Mouse (Mus musculus) frontal cortex, adult (tissue): ENCODE data around the gene Cdc42.
A peak's percentile ranks its signal among the peaks of the same experiment; 100 is the strongest.

Source experiments
- ATAC-seq: cut with Nextera tagmentation; 2 replicates; pipeline ENCODE4 v1.9.2; 2017; ENCODE audit warnings: mild to moderate bottlenecking, moderate library complexity, mixed read lengths; ENCODE audit not compliant: low TSS enrichment

The Cdc42 gene

DNA sequence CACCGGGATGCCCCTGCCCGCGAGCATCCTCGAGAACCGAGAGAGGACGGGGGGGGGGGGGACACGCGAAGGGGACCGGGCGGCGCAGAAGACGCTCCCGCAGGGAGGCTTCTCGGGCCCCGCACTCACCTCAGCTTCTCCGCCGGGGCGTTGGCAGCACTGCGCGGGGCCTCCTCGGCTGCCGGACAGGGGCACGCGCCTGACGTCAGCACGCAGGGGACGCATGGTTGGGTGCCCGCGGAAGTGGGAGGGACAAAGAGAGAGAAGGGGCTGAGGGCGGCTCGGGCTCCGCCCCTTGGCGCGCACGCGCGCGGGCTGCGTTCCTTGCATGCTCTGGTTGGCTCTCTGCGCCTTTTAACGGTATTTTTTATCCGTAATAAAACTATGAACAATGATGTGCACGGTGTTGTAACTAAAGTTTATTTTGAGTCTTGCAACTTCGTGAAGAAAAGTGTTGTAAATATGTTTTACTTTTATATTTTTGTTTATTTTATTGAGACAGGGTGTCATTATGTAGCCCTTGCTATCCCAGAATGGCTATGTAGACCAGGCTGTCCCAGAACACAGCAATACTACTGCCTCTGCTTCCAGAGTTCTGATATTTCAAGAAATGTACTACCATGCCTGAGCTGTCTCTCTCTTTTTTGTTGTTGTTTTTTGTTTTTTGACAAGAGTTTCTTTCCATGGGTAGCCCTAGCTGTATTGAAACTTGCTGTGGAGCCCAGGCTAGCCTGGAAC, at the start of gene Cdc42:
TSS of gene Cdc42 (minus strand) at position 204 of the 738 bp plus-strand sequence.
- peak; percentile 99 for ATAC-seq

DNA sequence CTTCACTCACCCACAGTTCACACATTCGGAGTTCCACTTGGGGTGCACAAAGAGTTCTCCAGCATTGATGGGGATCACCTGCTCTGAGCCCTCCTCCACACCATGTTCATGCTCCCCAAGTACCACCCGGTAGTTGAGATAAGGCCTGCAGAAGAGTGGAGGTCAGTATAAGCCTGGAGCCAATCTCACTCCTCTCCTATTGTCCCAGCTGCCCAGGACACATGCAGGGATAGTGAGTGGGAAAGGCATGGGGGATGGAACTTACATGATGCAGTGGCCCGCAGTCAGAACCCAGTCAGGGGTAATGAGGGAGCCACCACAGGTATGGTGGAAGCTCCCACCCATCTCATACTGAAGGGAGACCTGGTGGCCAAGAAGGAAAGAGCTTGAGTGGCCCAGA, 48.1 kb upstream of the Cdc42 start:
- ATAC-seq, result no peak

DNA sequence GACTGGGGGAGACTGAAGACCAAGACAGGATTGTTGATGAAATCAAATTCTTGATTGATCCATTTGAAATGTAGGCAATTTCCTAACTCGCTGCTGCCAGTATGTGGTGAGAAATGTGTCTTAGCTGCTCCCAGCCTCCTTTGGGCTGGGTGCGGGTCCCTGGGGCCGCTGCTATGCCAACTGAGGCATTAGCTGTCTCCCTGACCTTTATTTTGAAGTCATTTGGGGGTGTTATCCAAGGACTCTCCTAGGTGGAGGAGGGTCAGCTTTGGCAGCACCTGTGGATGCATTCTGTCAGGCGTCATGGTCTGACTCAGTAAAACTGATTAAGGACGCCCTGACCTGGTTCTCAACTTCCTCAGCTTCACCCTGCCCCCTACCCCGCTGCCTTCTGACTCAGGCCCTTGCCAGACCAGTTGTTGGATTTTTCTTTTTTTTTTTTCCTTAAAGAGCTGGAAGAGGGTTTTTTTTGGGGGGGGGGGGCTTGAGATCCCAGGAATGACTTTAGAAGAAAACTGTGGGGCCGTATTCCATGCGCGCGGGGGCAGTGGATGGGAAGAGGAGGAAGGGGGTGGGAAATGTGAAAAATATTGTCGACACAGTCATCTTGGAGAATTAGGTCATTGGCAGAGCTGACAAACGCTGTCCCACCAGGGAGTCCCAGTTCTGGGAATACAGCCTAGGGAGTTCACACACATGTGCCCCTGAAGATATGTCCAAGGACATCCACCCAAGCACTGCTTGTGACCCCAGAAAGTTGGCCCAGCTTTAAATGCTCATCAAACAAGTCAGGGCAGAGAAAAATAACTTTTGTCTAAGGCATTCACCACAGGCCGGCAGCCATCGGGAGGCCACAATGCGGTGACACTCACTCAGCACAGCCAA, 39.4 kb upstream of the Cdc42 start:
- no peak for ATAC-seq

DNA sequence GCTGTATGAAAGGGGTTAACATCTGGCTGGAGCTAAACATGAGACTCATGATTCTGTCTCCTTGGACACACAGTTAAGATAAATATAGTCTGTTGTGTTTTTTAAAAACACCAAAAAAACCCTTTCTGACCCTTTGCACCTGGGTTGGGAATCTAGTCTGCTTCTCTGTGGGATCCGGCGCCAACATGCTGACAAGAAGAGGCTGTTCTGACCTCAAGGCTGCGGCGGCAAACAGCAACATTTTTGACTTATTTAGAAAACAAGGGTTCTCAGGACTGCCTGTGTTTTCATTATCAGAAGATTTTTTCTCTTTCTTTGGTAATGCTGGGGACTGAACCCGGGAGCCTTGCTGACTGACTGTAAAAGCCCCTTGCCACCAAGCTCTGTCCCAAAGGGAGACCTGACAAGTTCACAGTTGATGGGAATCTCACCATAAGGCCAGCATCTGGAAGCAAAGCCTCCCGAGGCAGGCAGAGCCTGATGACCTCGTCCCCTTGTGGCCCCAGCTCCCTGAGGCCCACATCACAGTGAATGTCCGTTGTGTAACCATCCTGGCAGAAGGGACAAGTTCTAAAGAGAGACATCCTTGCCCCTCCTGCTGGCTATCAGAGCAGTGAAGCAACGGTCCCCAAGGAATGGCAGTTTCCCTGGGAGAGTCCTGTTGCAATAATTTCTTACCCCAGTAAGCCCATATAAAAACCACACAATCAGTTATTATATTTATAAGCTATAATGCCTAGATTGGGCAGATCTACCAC, 36.0 kb upstream of the Cdc42 start:
- no peak for ATAC-seq

DNA sequence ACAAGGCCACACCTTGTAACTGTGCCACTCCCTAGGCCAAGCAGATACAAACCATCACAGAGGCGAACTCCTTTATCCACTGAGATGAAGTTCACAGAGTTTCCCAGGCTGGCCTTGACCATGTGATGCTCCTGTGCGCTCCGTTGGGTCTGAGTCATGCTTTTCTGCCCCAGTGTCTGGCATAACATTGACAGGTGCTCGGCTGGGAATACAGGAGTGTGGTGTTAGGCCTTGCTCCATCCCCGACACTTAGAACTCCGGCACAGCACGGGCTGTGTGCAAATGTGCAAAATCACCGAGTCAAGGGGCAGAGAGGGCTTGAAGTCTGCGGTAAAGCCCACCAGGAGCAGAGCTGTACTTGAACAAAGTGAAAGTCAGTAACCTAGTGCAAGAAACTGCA, 35.4 kb upstream of the Cdc42 start:
- no peak for ATAC-seq

DNA sequence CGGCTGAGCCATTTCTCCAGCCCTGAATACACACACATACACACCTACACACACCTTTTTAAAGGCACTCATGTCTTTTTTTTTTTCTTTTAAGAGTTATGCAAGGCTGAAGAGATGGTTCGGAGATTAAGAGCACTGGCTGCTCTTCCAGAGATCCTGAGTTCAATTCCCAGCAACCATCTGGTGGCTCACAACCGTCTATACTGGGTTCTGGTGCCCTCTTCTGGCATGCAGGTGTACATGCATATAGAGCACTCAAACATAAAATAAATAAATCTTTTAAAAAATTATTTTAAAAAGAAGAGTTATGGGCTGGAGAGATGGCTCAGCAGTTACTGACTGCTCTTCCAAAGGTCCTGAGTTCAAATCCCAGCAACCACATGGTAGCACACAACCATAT, 33.8 kb upstream of the Cdc42 start:
- no peak for ATAC-seq

DNA sequence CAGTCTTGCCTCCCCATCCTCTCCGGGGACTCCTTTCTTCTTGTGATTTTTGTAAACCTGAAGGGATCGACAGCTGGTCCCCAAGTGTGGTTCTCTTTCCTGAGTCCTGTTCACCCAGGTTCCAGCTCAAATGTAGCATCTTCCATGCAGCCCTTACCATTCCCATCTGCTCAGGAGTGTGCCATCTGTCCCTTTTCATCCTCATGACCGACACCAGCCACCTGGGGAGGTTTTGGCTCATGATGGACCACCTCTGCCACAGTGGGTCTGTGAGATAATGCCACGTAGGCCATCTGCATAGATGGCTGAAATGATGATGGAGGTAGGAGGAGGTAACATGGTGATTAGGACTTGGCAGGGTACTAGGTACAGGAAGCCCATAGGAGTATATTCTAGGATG, 32.7 kb upstream of the Cdc42 start:
- no peak for ATAC-seq

DNA sequence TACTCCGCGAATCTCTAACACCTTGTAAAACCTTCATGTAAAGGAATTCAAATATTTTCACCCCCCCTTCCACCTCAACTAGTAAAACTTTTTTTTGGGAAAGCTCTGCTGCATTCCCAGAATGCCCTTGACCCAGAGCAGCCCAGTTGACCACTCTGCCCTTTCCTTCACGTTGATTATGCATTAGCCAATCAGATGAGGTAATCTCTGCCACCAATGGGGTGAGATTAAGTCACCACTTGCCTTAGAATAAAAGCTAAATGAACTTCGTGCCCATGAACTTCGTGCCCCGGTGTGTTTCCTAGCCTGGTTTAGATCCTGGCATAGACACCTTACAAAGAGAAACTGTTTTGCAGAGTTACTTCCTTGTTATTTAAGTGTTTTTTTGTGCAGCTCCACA, 31.5 kb upstream of the Cdc42 start:
- ATAC-seq, result no peak

DNA sequence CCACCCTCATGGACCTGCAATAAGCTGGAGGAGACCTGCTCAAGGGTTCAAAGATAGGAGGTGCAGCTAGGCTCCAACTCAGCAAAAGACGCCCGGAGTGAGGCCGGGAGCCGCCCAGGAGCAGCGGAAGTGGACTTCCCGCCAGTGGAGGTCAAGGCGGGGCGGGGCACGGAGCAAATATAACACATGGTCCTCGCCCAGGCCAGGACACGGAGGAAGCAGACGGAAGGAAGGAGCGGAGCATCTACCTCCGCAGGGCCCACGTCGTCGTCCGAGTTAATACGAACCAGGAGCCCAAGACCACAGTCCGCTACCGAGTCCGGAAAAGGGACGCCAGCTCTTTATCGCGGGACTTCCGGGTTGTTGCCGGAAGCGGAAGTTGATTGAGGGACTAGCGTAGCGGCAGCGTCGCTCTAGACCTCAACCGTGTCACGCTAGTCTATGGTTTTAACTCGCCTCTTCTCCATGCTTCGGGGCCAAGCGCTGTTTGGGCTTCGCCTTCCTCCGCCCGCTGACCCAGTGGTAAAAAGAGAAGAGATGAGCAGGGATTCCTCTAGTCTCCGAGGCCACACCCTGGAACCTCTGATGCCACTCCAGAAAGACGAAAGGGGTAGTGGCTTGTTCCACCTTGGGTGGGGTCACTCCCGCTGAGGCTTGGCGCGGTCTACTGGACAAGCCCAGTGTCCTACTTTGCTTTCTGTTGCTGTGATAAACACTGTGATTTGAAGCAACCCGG, 30.7 kb upstream of the Cdc42 start:
- peak; percentile 99 for ATAC-seq

DNA sequence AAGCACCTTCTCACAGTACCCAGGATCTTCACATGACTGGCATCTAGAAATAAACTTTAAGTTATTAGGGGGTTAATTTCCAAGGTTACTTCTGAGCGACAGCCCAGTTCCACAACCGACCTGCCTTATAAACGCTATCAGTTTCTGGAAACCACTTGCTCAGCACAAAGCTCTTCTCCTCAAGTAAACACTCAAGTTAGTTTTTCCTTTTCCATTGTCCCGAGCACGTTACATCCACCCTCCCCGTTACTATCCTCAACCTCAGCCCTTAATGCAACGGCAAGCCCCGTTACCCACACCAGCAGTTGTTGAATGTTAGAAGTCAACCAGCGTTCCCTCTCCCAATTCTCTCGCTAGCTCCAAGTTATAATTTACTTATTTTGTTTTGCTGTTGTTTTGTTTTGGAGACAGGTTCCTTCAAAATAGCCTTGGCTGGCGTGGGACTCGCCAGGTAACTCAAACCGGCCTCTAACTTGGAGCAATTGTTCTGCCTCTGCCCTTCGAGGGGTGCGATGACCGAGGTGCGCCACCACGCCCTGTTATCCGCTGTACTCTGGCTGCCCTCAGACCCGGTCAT, 30.1 kb upstream of the Cdc42 start:
- ATAC-seq, result no peak

DNA sequence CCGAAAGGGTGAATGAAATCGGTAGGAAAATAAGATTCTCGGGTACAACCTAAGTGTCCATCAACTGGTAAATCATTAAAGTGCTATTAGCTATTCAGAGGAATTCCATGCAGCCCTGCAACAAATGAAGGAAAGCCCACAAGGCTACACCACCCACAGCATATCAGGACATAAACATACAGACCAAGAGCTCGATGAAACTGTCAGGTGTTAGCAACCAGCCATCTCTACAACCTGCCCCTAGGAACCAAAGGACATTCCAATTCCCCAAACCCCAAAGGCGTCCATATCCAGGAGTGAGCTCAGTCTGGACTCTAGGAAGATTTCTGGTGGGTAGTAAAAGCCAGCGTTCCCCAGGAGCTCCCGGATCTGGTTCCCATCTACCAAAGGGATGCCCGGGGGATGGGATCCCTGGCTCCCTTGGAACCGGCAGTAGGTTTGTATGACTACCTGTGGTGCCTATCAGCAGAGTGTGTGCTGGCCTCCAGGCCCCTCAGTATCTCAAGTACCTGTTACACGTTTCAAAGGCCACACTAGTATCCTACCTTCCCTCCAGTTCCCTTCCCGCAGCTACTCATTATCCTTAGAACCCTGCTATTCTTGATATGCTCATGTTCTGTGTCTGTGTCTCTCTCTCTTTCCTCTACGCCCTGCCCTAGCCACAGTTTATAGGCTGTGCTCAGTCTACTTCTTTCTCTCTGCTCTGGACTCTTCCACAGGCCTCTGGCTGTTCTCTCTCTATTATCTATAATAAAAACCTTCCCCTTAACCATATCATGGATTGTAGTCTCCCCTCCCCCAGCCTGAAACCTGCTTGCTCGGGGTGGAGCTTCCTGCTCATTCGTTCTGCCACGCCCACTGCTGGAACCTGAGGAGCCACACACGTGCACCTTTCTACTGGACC, 23.4 kb upstream of the Cdc42 start:
- no peak for ATAC-seq

DNA sequence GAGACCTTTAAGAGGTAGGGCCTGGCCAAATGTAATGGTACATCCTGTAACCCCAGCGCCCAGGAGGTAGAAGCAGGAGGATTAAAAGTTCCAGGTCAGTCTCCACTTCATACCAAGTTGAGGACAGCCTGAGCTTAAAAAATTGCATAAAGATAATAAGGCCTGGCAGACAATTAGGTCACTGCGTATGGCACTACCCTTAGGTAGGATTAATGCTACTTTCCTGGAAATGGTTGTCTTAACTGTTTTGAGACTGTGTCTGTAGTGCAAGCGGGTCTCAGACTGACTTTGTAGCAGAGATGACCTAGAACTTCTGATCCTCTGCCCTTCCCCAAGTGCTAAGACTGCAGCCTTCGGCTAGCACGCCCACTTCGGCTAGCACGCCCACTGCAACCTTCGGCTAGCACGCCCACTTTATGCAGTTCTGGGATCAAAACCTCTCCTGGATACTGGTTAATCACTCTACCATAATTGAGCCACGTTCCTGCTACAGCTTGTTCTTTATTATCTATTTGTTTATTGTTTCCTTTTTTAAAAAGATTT, 22.3 kb upstream of the Cdc42 start:
- ATAC-seq, result no peak

DNA sequence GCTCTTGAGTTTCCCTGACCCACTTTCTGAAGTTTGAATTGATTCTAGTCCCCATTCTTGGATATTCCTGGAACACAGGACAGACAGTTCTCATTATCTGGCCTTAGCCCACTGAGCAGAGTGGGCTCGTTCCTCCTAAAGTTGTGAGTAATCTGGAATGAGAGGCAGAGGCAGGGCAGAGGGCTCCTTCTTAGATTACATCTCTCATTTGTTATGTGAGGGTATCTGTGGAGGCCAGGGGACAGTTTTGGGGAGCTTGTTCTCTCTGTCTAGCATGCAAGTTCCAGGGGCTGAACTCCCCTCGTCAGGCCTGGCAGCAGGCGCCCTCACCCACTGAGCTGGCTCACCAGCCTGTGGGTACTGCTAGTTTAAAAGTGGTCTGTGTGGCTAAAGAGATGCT, 21.6 kb upstream of the Cdc42 start:
- ATAC-seq, result no peak

DNA sequence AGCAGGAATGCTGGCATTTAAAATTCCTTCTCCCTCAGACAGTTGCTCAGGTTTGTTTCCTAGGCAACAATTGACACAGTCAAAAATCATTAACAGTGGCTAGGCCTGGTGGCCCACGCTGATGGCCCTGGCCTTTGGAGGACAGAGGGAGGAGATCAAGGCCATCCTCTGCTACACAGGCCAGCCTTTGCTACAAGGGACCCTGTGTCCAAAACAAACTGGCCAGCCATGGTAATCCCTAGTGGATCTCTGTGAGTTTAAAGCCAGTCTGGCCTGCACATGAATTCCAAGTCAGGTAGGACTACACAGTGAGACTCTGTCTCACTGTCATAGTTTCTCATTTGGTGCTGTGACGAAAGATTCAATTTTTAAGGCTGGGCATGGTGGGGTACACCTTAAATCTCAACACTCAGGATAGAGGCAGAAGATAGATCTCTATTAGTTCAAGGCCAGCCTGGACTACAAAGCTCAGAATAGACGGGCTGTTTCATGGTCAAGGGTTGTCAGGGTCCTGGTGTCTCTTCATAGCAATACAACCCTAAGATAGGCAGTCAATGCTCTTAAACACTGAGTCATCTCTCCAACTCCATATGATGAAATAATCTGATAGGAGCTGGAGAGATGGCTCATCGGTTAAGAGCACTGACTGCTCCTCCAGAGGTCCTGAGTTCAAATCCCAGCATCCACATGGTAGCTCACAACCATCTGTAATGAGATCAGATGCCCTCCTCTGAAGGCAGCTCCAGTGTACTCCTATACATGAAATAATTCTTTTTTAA, 20.2 kb upstream of the Cdc42 start:
- ATAC-seq, result no peak

DNA sequence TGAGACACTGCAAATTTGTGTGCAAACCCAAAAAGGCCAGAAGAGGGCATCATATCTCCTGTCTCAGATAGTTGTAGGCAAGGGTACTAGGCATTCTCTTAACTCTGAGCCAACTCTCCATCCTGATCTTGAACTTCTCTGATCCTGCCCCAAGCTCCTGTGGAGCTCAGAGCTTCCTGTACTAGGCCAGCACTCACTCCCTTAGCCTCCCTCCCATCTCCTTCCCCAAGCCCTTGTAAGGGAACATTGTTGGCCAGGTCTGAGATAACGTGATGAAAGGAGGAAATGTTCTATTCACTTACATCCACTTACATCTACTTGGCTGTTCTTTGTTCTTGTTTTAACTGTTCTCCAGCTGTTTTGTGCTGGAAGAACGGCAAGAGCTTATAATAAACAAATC, 19.3 kb upstream of the Cdc42 start:
- no peak for ATAC-seq

DNA sequence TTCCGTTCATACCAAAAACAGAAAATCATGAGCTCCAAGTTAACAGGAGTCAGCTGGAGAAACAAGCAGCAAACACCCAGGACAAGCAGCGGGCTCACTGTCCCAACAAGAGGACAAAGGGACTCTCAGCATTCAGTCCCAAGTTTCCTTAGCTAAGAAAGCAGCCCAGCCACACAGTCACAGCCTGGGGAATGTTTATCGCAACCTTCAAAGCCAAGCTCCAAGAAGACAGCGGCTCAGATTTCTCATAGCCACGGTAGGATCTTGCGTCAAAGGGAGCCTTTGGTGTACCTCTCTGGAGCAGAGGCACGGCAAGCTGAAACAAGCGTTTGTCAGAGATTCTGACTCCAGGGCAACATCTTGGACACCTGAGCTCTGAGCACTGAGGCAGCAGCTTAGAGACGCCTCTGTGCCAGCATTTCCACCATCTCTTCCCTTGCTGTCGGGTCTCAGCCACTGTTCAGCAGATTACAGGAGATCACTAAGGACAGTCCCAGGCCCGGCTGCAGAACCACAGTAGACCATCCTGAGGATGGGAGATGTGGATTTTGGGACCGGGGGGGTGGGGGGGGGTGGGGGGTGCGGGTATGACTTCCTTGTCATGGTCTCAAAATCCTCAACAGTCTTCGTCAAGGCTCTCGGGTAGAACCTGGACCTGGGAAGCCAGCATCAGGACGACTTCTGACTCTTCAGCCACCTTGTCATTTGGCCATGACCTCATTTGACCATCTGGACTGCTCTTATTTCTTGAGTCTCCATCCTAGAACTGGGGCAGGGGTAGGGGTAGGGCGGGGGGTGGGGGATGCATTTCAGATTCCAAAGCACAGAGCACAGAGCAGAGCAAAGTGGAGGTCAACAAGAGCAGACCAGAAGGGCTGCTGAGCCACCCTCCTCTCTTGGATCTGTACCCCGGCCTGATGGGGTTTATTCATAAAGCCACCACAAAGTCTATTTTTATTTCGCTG, 18.1 kb upstream of the Cdc42 start:
- no peak for ATAC-seq

DNA sequence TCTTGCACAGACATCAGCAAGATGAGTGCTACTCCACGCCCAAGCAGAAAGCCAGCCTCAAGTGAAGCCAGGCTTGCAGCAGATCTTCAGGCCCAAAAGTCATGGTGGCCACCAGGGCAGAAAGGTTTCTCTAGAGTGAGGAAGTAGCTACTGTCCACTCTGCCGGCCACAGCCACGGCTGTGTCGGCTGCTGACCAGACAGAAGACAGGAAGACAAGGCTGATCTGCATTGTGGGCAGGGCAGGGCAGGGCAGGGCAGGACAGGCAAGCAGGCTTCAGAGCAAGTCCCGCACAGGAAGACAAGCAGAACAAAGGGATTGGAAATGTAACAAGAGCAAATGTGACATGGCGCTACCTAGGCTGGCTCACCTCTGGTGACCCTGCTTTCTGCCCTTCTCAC, 16.2 kb upstream of the Cdc42 start:
- ATAC-seq, result no peak
